23 mouse cellular contexts compared by ENCODE assay signal in the genomic region with DNA sequence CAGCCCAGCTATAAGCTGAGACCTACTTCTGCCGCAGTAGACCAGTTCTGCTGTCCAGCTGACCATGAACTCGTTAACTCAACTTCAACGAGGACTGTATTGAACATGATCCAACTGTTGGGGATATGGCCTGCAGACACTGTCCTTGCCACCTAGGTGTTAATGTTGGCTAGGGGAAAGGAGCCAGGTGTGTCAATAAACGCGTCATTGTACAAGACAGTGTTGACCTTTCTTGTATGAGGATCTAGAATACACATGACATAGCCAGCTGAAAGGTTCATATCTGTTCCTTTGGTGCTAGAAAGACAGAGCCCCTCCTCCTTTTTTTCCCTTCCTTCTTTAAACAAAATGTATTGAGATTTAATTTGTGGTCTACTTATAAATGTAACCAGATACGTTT.
"Had no signal": no experiment of that assay in that cellular context is flagged by ENCODE, and none has a peak within 500 bp of the region (broad histone marks: within the 10 kb centered on the region; RNA-seq: fewer than 3 reads in every experiment).

No protein-coding gene starts in this region.

- H3K9ac ChIP-seq: heart, embryonic 13.5 days; heart, embryonic 15.5 days; hindbrain, embryonic 13.5 days; hindbrain, embryonic 15.5 days; limb, embryonic 12.5 days; liver, embryonic 13.5 days; liver, embryonic 15.5 days had no signal

- H3K4me1 ChIP-seq: heart, embryonic 15.5 days; limb, embryonic 12.5 days; liver, embryonic 13.5 days; liver, embryonic 15.5 days had no signal

- H3K27me3 ChIP-seq: heart, embryonic 13.5 days; heart, embryonic 15.5 days; hindbrain, embryonic 13.5 days; hindbrain, embryonic 15.5 days; limb, embryonic 12.5 days; liver, embryonic 13.5 days; liver, embryonic 15.5 days had no signal

- H3K4me3 ChIP-seq: gastrocnemius, adult 2 months; heart, adult 2 months; heart, embryonic 13.5 days; heart, embryonic 15.5 days; hindbrain, embryonic 13.5 days; hindbrain, embryonic 15.5 days; limb, embryonic 10.5 days; limb, embryonic 12.5 days; liver, embryonic 13.5 days; liver, embryonic 15.5 days had no signal

- H3K27ac ChIP-seq: gastrocnemius, adult 2 months; heart, adult 2 months; heart, embryonic 13.5 days; heart, embryonic 15.5 days; hindbrain, embryonic 13.5 days; hindbrain, embryonic 15.5 days; hindbrain, postnatal 0 days; limb, embryonic 10.5 days; limb, embryonic 12.5 days; liver, embryonic 13.5 days; liver, embryonic 15.5 days had no signal

- H3K36me3 ChIP-seq: heart, embryonic 15.5 days; hindbrain, embryonic 13.5 days; hindbrain, embryonic 15.5 days; limb, embryonic 10.5 days; limb, embryonic 12.5 days; liver, embryonic 13.5 days; liver, embryonic 15.5 days had no signal

- H3K4me2 ChIP-seq: heart, embryonic 11.5 days; heart, embryonic 13.5 days; heart, embryonic 15.5 days; hindbrain, embryonic 13.5 days; hindbrain, embryonic 15.5 days; limb, embryonic 12.5 days; liver, embryonic 13.5 days; liver, embryonic 15.5 days had no signal

- DNase-seq: gastrocnemius, adult 2 months; gastrocnemius, postnatal 14 days; gastrocnemius, postnatal 36 days; heart, adult 11 months; heart, adult 2 months; heart, postnatal 14 days; heart, postnatal 36 days; kidney, adult 18-20 months; kidney, adult 8-10 months; kidney, postnatal 10 days; kidney, postnatal 25 days; kidney, postnatal 4 days; liver; liver, embryonic 13.5 days had no signal

- H3K9me3 ChIP-seq: heart, embryonic 13.5 days; heart, embryonic 15.5 days; hindbrain, embryonic 13.5 days; hindbrain, embryonic 15.5 days; limb, embryonic 10.5 days; liver, embryonic 13.5 days; liver, embryonic 15.5 days had no signal
